Mouse (Mus musculus) lung, embryonic 15.5 days (tissue): ENCODE data around the gene Hirip3. TPM values are rescaled to one million over a fixed set of nuclear protein-coding genes. Genes with fewer than 3 reads are reported as not detected.

Source experiments
- ATAC-seq: fragments of 200-750 bp; cut with Nextera tagmentation; 2 replicates; pipeline ENCODE4 v1.8.0; 2017; ENCODE audit warnings: moderate number of reproducible peaks, borderline replicate concordance; ENCODE audit not compliant: low FRiP score, low TSS enrichment; ENCODE audit errors: extremely low read depth
- H3K27ac ChIP-seq: fragments of 300-500 bp; sonication (generic); 2 replicates; pipeline ENCODE4 v1.5.1; 2015; ENCODE audit warnings: moderate library complexity, mild to moderate bottlenecking, inconsistent platforms
- H3K27me3 ChIP-seq: fragments of 300-500 bp; sonication (generic); 2 replicates; pipeline ENCODE4 v1.6.1; 2015; ENCODE audit warnings: inconsistent platforms
- H3K36me3 ChIP-seq: fragments of 300-500 bp; sonication (generic); 2 replicates; pipeline ENCODE4 v1.6.1; 2015; ENCODE audit warnings: inconsistent platforms
- H3K4me1 ChIP-seq: fragments of 300-500 bp; sonication (generic); 2 replicates; pipeline ENCODE4 v1.6.1; 2015; ENCODE audit warnings: inconsistent platforms
- H3K4me2 ChIP-seq: fragments of 300-500 bp; sonication (generic); 2 replicates; pipeline ENCODE4 v1.6.1; 2015; ENCODE audit warnings: inconsistent platforms, mild to moderate bottlenecking, moderate library complexity
- H3K4me3 ChIP-seq: fragments of 300-500 bp; sonication (generic); 2 replicates; pipeline ENCODE4 v1.5.1; 2015; ENCODE audit warnings: mild to moderate bottlenecking, inconsistent platforms
- H3K9ac ChIP-seq: fragments of 300-500 bp; sonication (generic); 2 replicates; pipeline ENCODE4 v1.6.1; 2015; ENCODE audit warnings: inconsistent platforms
- H3K9me3 ChIP-seq: fragments of 300-500 bp; sonication (generic); 2 replicates; pipeline ENCODE4 v1.6.1; 2016; ENCODE audit warnings: inconsistent platforms
- WGBS: fragments of 180-500 bp; shearing (Covaris S2); methylation state at CpG from one replicate; pipeline ENCODE4 v1.1.7; 2015; 5-methylcytosine and 5-hydroxymethylcytosine counted together
- polyA plus RNA-seq: library from polyadenylated mRNA; unstranded; fragments of >200 nt; fragmentation: Nextera tagmentation; extraction: Ambion mirVana; gene quantifications from 2 replicates; pipeline ENCODE4 v1.2.1, GENCODE M21; 2015

Hirip3 gene
- polyA plus RNA-seq, 1 experiment from 2014 or later, result 34.4 TPM

- Histone ChIP-seq H3K36me3 (no peaks in the 10 kb centered on the region), H3K4me3 (peak within 1 kb of the TSS; percentile 29), H3K9me3 (no peaks in the 10 kb centered on the region), H3K4me1 (peaks cover 4% of the 10 kb centered on the region; the same call in 1 of the 2 replicates), H3K27ac (no peak within 1 kb of the TSS), H3K4me2 (peak within 1 kb of the TSS; percentile 54), H3K9ac (no peak within 1 kb of the TSS), H3K27me3 (no peaks in the 10 kb centered on the region)
- WGBS, result 54% methylated on average over 5 of the region's 5 CpGs
- ATAC-seq, result no peak
Measured at GRCm38 (mm10) chr7:126831539-126831938, 30.2 kb upstream of the Hirip3 start, which contains the start of gene 4930451I11Rik. 4930451I11Rik (minus strand) TSS chr7:126831639.

- no peaks in the 10 kb centered on the region for H3K27me3 ChIP-seq
- no peaks in the 10 kb centered on the region for H3K36me3 ChIP-seq
- peaks cover 4% of the 10 kb centered on the region; the same call in 1 of the 2 replicates for H3K4me1 ChIP-seq
- peak overlapping the region; percentile 29 for H3K4me3 ChIP-seq
- under 1% methylated on average over 21 of the region's 21 CpGs for WGBS
- H3K27ac ChIP-seq, result no peak overlapping the region
- H3K9ac ChIP-seq, result no peak overlapping the region
- ATAC-seq, result peak; percentile 73; the same call in 1 of the 2 replicates
- peak overlapping the region; percentile 54 for H3K4me2 ChIP-seq
- no peaks in the 10 kb centered on the region for H3K9me3 ChIP-seq
Measured at GRCm38 (mm10) chr7:126832036-126832598, 29.7 kb upstream of the Hirip3 start.

- H3K4me3 ChIP-seq, result no peak overlapping the region
- no peaks in the 10 kb centered on the region for H3K36me3 ChIP-seq
- ATAC-seq, result no peak
- 88% methylated on average over 1 of the region's 1 CpGs for WGBS
- H3K27ac ChIP-seq, result no peak overlapping the region
- no peaks in the 10 kb centered on the region for H3K9me3 ChIP-seq
- no peak overlapping the region for H3K9ac ChIP-seq
- no peaks in the 10 kb centered on the region for H3K27me3 ChIP-seq
- peaks cover 4% of the 10 kb centered on the region; the same call in 1 of the 2 replicates for H3K4me1 ChIP-seq
- H3K4me2 ChIP-seq, result no peak overlapping the region
Measured at GRCm38 (mm10) chr7:126833294-126833693, 28.5 kb upstream of the Hirip3 start.

- H3K27ac ChIP-seq, result no peak overlapping the region
- no peaks in the 10 kb centered on the region for H3K9me3 ChIP-seq
- 73% methylated on average over 9 of the region's 9 CpGs for WGBS
- H3K4me1 ChIP-seq, result peaks cover 11% of the 10 kb centered on the region
- H3K4me3 ChIP-seq, result no peak overlapping the region
- no peaks in the 10 kb centered on the region for H3K36me3 ChIP-seq
- H3K4me2 ChIP-seq, result no peak overlapping the region
- no peak overlapping the region for H3K9ac ChIP-seq
- H3K27me3 ChIP-seq, result peaks cover 20% of the 10 kb centered on the region
- ATAC-seq, result no peak
Measured at GRCm38 (mm10) chr7:126843276-126843675, 18.5 kb upstream of the Hirip3 start.

GRCm38 (mm10) chr7:126845516-126845915 is 16.3 kb upstream of the Hirip3 start:
- Histone ChIP-seq H3K27me3 (peaks cover 40% of the 10 kb centered on the region), H3K4me3 (no peak overlapping the region), H3K9ac (no peak overlapping the region), H3K9me3 (no peaks in the 10 kb centered on the region), H3K4me2 (no peak overlapping the region), H3K36me3 (no peaks in the 10 kb centered on the region), H3K27ac (no peak overlapping the region), H3K4me1 (peaks cover 12% of the 10 kb centered on the region)
- WGBS, result 89% methylated on average over 2 of the region's 2 CpGs
- ATAC-seq, result no peak

DNA sequence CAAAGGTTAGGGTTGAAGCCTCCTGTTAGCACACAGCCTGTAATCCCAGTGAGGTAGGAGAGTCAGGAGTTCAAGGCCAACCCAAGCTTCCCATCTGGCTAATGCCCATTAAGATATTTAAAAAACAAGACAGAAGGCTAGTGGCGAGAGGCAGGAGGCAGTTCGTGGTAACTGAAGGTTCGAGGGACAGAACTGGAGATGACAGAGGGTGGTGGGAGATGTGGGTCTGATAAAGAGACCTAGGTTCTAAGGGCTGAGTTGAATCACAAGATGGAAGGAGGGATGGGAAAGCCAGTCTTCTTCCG is 14.7 kb upstream of the Hirip3 start, which contains the start of gene Doc2a:
TSS of gene Doc2a (plus strand) at position 301 of the 305 bp plus-strand sequence.
- WGBS, result 29% methylated on average over 4 of the region's 4 CpGs
- Histone ChIP-seq H3K9ac (peak within 1 kb of the TSS; percentile 41), H3K4me1 (peaks cover 12% of the 10 kb centered on the region), H3K27ac (no peak within 1 kb of the TSS), H3K9me3 (no peaks in the 10 kb centered on the region), H3K4me2 (peak within 1 kb of the TSS; percentile 96), H3K27me3 (peaks cover 40% of the 10 kb centered on the region), H3K36me3 (peaks cover 4% of the 10 kb centered on the region), H3K4me3 (peak within 1 kb of the TSS; percentile 50)
- ATAC-seq, result no peak

DNA sequence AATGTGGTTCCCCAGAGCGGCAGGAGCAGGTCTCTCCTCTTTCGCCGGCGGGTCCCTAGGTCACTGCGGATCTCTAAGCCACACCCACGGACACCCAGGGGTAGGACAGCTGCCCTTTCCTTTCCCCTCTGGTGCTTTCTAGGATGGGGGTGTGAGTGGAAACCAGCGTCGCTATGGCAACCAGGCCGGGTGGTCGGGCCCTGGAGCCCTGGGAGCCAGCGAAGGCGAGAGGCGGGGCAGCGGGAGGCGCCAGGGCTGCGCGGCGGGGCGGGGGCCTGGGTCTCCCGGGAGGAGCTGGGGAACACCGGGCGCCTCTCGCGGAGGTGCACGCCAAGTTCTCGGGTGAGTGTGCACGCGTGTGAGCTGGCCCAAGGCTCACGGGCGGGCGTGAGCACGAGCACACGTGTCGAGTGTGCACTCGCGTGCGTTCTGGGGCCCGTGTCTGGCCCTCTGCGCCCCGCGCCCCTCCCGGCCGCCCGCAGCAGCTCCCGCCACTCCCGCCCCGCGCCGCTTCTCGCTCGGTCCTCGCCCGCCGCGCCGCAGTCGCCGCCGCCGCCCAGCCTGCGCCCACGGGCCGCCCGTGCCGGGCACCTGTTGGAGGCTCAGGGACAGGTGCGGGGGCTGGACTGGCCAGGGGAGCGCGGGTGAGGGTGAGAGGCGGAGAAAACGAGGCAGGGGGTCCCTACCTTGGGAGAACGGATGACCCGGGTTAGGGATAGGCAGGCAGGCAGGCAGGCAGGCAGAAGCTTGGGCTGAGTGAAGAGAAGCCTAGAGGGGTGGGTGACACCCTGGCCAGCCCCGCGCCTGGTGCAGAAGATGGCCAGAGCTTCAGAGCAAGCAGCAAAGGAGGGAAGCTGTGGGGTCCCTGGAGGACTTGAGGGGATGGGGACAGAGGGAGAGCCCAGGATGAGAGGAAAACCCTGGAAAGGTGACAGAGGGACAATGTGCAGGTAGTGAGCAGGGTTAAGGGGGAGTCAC is 14.1 kb upstream of the Hirip3 start:
- peak; percentile 50 for ATAC-seq
- WGBS, result 2% methylated on average over 64 of the region's 74 CpGs
- Histone ChIP-seq H3K9ac (peak overlapping the region; percentile 41), H3K27ac (no peak overlapping the region), H3K27me3 (peaks cover 40% of the 10 kb centered on the region), H3K4me3 (peak overlapping the region; percentile 50), H3K9me3 (no peaks in the 10 kb centered on the region), H3K4me2 (peak overlapping the region; percentile 96), H3K4me1 (peaks cover 12% of the 10 kb centered on the region), H3K36me3 (peaks cover 10% of the 10 kb centered on the region)

DNA sequence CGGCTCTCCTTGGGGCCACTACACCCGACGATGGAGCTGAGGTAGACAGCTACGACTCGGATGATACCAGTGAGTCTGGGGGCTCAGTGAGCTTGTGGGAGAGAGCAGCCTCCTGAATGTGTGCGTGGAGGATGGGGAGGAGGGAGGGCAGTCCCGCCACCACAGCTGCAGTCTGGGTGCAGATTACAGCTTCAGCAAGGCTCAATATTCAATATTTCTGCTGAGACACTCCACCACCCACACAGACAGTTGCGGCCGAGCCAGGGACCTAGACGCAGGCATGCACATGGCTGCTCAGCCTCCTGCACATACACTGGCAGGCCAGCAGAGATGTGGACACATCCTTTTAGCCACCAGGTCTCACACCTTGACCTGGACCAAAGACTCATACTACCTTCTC is 13.0 kb upstream of the Hirip3 start:
- H3K4me2 ChIP-seq, result 0 out of 2 replicates have a peak overlapping the region, but pooled peaks have one; percentile 96
- H3K9me3 ChIP-seq, result no peaks in the 10 kb centered on the region
- peaks cover 19% of the 10 kb centered on the region for H3K36me3 ChIP-seq
- no peak overlapping the region for H3K27ac ChIP-seq
- H3K4me3 ChIP-seq, result no peak overlapping the region
- ATAC-seq, result no peak
- H3K27me3 ChIP-seq, result peaks cover 40% of the 10 kb centered on the region
- no peak overlapping the region for H3K9ac ChIP-seq
- peaks cover 12% of the 10 kb centered on the region for H3K4me1 ChIP-seq
- WGBS, result 16% methylated on average over 10 of the region's 10 CpGs

- Histone ChIP-seq H3K9ac (no peak overlapping the region), H3K9me3 (no peaks in the 10 kb centered on the region), H3K4me1 (peaks cover 12% of the 10 kb centered on the region), H3K36me3 (peaks cover 22% of the 10 kb centered on the region), H3K27me3 (peaks cover 40% of the 10 kb centered on the region), H3K4me3 (no peak overlapping the region), H3K27ac (no peak overlapping the region), H3K4me2 (no peak overlapping the region)
- no peak for ATAC-seq
- 72% methylated on average over 6 of the region's 6 CpGs for whole genome bisulfite sequencing
Measured at GRCm38 (mm10) chr7:126850161-126850560, 11.6 kb upstream of the Hirip3 start.

DNA sequence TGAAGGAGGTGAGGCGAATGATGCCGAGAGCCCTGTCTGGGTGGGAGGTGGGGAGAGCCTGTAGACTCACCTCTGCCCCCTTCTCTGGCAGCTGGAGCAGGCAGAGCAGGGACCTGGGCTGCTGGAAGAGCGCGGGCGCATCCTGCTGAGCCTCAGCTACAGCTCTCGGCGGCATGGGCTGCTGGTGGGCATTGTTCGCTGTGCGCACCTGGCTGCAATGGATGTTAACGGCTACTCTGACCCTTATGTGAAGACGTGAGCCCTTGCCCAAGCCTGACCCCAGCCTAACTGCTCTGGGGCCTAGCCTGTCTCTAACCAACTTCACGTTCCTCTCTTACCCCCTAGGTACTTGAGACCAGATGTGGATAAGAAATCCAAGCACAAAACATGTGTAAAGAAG is 10.6 kb upstream of the Hirip3 start:
- H3K27me3 ChIP-seq, result peaks cover 40% of the 10 kb centered on the region
- no peak overlapping the region for H3K4me3 ChIP-seq
- no peak overlapping the region for H3K9ac ChIP-seq
- no peak for ATAC-seq
- no peaks in the 10 kb centered on the region for H3K9me3 ChIP-seq
- peaks cover 12% of the 10 kb centered on the region for H3K4me1 ChIP-seq
- peaks cover 27% of the 10 kb centered on the region for H3K36me3 ChIP-seq
- WGBS, result 41% methylated on average over 12 of the region's 12 CpGs
- no peak overlapping the region for H3K4me2 ChIP-seq
- no peak overlapping the region for H3K27ac ChIP-seq

- 85% methylated on average over 5 of the region's 5 CpGs for WGBS
- no peak overlapping the region for H3K4me2 ChIP-seq
- peaks cover 34% of the 10 kb centered on the region for H3K36me3 ChIP-seq
- no peaks in the 10 kb centered on the region for H3K4me1 ChIP-seq
- H3K27me3 ChIP-seq, result peaks cover 18% of the 10 kb centered on the region
- no peak overlapping the region for H3K27ac ChIP-seq
- no peak overlapping the region for H3K9ac ChIP-seq
- ATAC-seq, result no peak
- no peaks in the 10 kb centered on the region for H3K9me3 ChIP-seq
- H3K4me3 ChIP-seq, result no peak overlapping the region
Measured at GRCm38 (mm10) chr7:126853454-126853853, 8.3 kb upstream of the Hirip3 start.

GRCm38 (mm10) chr7:126855641-126856040 is 6.1 kb upstream of the Hirip3 start:
- no peak for ATAC-seq
- no peak overlapping the region for H3K9ac ChIP-seq
- H3K36me3 ChIP-seq, result peaks cover 46% of the 10 kb centered on the region
- no peak overlapping the region for H3K4me2 ChIP-seq
- H3K4me1 ChIP-seq, result peaks cover 1% of the 10 kb centered on the region
- no peaks in the 10 kb centered on the region for H3K9me3 ChIP-seq
- H3K27me3 ChIP-seq, result no peaks in the 10 kb centered on the region
- no peak overlapping the region for H3K27ac ChIP-seq
- no peak overlapping the region for H3K4me3 ChIP-seq
- 77% methylated on average over 3 of the region's 3 CpGs for WGBS
